Comparison of ENCODE assay signal across 1 mouse cellular context in the genomic region with DNA sequence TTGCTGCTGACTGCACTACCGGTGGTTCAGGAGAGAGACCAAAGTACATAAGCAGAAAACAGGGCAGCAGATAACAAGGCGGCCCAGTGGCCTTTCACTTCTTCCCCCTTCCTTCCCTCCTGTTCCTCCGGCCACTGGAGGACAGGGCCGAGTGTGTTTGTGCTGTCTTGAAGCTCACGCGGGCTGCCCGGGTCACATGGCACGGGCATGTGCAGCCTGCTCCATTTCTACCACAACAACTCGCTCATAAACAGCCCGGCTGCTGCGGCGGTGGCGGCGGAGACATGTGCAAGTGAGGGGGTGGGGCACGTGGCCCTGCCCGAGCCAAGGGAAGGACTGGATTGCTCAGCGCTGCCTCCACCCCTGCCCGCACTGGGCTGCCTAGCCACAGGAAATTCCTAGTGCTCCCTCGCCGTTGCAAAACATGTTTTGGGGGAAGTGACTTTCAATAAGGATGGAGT.
TF ChIP-seq lines count a peak whose summit lies in the region.

No protein-coding gene starts in this region.

TF ChIP-seq in C2C12, 6 proteins besides CTCF, POLR2A, EP300 and RAD21:
- no peak for TF ChIP-seq FOSL1 (IDR thresholded peaks at IDR 0.05; ENCODE audit: insufficient read depth, low read length, poor library complexity, severe bottlenecking)
- TF ChIP-seq MAX (IDR thresholded peaks at IDR 0.05) = peak; percentile 99
- peak; percentile 85 for TF ChIP-seq USF1 (IDR thresholded peaks at IDR 0.05; ENCODE audit: low read depth)
- no peak for TF ChIP-seq MYOG (IDR thresholded peaks at IDR 0.05; ENCODE audit: control insufficient read depth, extremely low read depth, insufficient read length)
- TF ChIP-seq CEBPB (IDR thresholded peaks at IDR 0.05; ENCODE audit: low read depth) = peak; percentile 72
- TF ChIP-seq MYOD1 (IDR thresholded peaks at IDR 0.05; ENCODE audit: control insufficient read depth, insufficient read length, low read depth) = peak; percentile 42
TF ChIP-seq in C2C12: peak in this region for 4.
